Mouse (Mus musculus) forebrain, embryonic 10.5 days (tissue): ENCODE data around the gene Trim9. TPM values are rescaled to one million over a fixed set of nuclear protein-coding genes. Genes with fewer than 3 reads are reported as not detected.
A peak's percentile ranks its signal among the peaks of the same experiment; 100 is the strongest.

Experiments used
- DNase-seq: peaks from one replicate; pipeline ENCODE4 v3.0.0-alpha.2; 2017; ENCODE audit warnings: low spot score; ENCODE audit errors: extremely low spot score
- H3K27ac ChIP-seq: fragments of 300-500 bp; sonication (generic); 2 replicates; pipeline ENCODE4 v1.5.1; 2016; ENCODE audit warnings: mild to moderate bottlenecking
- H3K27me3 ChIP-seq: fragments of 300-500 bp; sonication (generic); 2 replicates; pipeline ENCODE4 v1.6.1; 2016; ENCODE audit warnings: mild to moderate bottlenecking; ENCODE audit not compliant: poor library complexity, severe bottlenecking
- H3K36me3 ChIP-seq: fragments of 300-500 bp; sonication (generic); replicated peaks from 2 replicates; pipeline ENCODE4 v1.6.1; 2016; ENCODE audit warnings: mild to moderate bottlenecking, moderate library complexity
- H3K4me1 ChIP-seq: fragments of 300-500 bp; sonication (generic); 2 replicates; pipeline ENCODE4 v1.6.1; 2016
- H3K4me3 ChIP-seq: fragments of 300-500 bp; sonication (generic); 2 replicates; pipeline ENCODE4 v1.5.1; 2016; ENCODE audit warnings: mild to moderate bottlenecking, moderate library complexity
- H3K9me3 ChIP-seq: fragments of 300-500 bp; sonication (generic); 2 replicates; pipeline ENCODE4 v1.6.1; 2016; ENCODE audit warnings: mild to moderate bottlenecking, moderate library complexity
- WGBS: fragments of 180-500 bp; shearing (Covaris S2); methylation state at CpG from one replicate; pipeline ENCODE4 v1.1.7; 2016; 5-methylcytosine and 5-hydroxymethylcytosine counted together
- polyA plus RNA-seq: library from polyadenylated mRNA; unstranded; fragments of >200 nt; fragmentation: Nextera tagmentation; extraction: Ambion mirVana; gene quantifications from 2 replicates; pipeline ENCODE4 v1.2.1, GENCODE M21; 2016

Trim9 gene
- polyA plus RNA-seq, 1 experiment from 2014 or later, result 10.1 TPM

- Histone ChIP-seq H3K27ac (peak overlapping the region; percentile 79), H3K9me3 (no peaks in the 10 kb centered on the region), H3K4me1 (peaks cover 30% of the 10 kb centered on the region), H3K36me3 (no peaks in the 10 kb centered on the region), H3K27me3 (peaks cover 28% of the 10 kb centered on the region), H3K4me3 (peak overlapping the region; percentile 48)
- WGBS, result 17% methylated on average over 13 of the region's 13 CpGs
- DNase-seq, result peak; percentile 76
These were observed 112.4 kb downstream of the Trim9 start for GRCm38 (mm10) chr12:70234938-70235484.

DNA sequence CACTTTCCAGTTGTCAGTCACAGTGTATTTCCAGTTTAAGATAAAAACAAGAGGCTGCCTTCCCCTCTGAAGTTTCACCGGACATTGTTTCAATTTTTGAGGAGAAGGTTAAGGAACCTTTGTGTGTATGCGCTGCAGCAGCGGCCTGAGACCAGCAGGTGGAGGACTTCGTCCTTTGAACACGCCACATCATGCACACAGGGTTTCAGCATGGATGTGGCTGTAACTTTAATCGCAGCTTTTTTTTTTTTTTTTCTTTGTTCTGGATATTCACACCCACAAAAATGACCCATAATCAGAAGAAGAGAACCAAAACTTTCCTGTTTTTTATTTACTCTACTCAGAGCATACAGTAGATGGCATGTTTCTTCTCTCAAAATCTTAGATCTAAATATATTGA lies 113.0 kb downstream of the Trim9 start:
- WGBS, result 28% methylated on average over 6 of the region's 6 CpGs
- no peak overlapping the region for H3K27ac ChIP-seq

DNA sequence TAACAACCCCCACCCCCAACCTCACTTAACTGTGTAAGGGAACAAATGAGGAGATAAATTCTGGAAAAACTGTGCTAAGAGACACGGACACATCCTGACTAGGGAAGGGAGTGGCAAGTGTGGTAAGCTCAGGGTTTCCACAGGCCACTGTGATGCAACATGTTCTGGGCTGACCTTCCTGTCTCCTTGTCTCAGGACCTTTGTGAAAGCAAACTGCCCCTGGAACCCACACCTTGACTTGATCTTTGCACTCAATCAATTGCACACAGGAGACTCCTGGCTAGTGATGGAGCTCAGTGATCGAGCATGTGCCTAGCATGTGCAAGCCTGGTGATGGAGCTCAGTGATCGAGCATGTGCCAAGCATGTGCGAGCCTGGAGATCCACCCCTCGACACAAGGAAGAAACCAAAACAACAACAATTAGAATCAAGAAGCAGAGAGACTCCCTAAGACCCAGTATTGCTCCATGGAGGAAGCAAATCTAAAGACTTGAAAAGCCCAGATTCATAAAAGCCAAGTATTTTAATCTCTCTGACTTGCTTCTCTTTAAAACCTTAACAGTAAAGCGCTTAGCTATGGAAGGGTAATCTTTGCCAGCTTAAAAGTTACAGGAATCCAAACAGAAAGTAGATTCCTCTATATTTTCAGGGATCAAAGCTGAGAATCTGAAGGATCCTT lies 113.6 kb downstream of the Trim9 start:
- H3K27ac ChIP-seq, result no peak overlapping the region
- WGBS, result 85% methylated on average over 6 of the region's 6 CpGs

More for the DNA sequence above, 113.0 kb downstream of the Trim9 start:
- no peak overlapping the region for H3K4me3 ChIP-seq
- peaks cover 34% of the 10 kb centered on the region for H3K27me3 ChIP-seq
- no peaks in the 10 kb centered on the region for H3K36me3 ChIP-seq
- peaks cover 30% of the 10 kb centered on the region for H3K4me1 ChIP-seq
- DNase-seq, result peak; percentile 53
- H3K9me3 ChIP-seq, result no peaks in the 10 kb centered on the region

DNA sequence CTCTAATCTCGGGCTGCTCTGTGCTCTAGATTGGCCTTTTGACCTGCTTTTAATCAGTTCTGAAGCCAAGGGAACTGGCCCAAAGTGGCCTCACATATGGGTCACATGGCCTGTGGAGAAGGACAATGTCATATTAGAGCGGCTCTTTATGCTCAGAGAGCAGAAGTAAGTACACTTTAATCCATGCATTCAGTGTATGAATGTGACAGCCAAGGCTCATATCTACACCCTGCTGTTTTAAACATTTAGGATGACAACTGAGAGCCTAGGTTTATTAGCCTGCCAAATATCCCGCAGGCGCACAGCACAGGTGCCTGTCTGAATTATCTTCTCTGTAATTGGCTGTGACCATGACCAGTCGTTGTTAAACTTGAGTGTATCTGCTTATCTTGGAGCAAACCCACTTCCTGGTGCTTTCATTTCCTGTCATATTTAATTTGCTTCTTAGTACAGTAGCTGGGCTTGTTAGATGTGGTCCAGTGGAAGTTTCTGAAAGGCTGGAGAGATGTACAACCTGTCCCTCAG lies 115.3 kb downstream of the Trim9 start:
- WGBS, result 40% methylated on average over 5 of the region's 5 CpGs

More for the DNA sequence above, 113.6 kb downstream of the Trim9 start:
- no peak for DNase-seq
- Histone ChIP-seq H3K4me1 (peaks cover 30% of the 10 kb centered on the region), H3K27me3 (peaks cover 41% of the 10 kb centered on the region), H3K4me3 (no peak overlapping the region), H3K9me3 (no peaks in the 10 kb centered on the region), H3K36me3 (no peaks in the 10 kb centered on the region)

DNA sequence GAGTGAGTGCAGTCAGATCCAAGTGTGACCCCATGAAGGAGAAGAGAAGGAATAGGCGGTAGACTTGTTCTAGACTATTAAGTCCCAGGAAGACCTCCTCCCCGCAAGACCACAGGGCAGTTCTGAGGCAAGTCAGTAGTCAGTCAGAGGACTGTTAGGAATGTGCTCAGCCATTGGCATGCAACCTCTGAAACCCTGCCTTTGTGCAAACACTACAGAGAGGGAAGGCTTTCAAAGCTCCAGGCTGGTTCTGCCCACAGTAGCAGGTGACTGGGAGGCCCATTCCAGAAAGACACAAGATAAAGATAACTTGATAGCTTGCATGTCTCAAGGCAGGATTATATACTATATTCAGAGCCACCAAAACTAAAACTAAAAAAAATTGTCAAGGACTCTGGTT lies 116.1 kb downstream of the Trim9 start, which contains the start of gene Pygl:
Pygl (minus strand) TSS at position 195 of the 400 bp plus-strand sequence.
- Histone ChIP-seq H3K36me3 (no peaks in the 10 kb centered on the region), H3K4me1 (peaks cover 46% of the 10 kb centered on the region), H3K4me3 (no peak within 1 kb of the TSS), H3K9me3 (no peaks in the 10 kb centered on the region), H3K27ac (peak within 1 kb of the TSS; percentile 48; the same call in 1 of the 2 replicates), H3K27me3 (peaks cover 65% of the 10 kb centered on the region)
- WGBS, result 89% methylated on average over 2 of the region's 2 CpGs
- DNase-seq, result no peak

More for the DNA sequence above, 115.3 kb downstream of the Trim9 start:
- H3K36me3 ChIP-seq, result no peaks in the 10 kb centered on the region
- DNase-seq, result no peak
- peaks cover 58% of the 10 kb centered on the region for H3K27me3 ChIP-seq
- peaks cover 38% of the 10 kb centered on the region for H3K4me1 ChIP-seq
- H3K9me3 ChIP-seq, result no peaks in the 10 kb centered on the region
- H3K27ac ChIP-seq, result no peak overlapping the region
- no peak overlapping the region for H3K4me3 ChIP-seq

DNA sequence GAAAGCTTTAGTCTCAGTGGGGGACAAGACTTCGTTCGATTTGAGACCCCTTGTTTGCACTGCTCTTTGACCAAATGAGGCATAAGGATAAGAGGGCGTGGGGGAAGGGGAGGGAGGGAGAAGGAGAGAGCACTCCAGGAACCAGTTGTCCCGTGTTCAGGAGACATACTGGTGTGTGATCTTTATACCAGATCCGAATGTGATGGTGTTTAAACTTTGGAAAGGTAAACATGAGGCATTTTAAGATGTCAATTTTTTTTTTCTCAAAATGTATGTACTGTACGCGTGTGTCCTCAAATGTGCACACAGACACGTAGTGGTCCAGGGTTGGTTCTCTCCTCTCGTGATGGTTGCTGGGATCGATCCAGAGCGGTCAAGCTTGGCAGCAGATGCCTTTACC lies 119.3 kb downstream of the Trim9 start:
- H3K27ac ChIP-seq, result 0 out of 2 replicates have a peak overlapping the region, but pooled peaks have one; percentile 74
- no peaks in the 10 kb centered on the region for H3K36me3 ChIP-seq
- H3K4me3 ChIP-seq, result peak overlapping the region; percentile 59; the same call in 1 of the 2 replicates
- WGBS, result 61% methylated on average over 11 of the region's 11 CpGs
- peaks cover 74% of the 10 kb centered on the region for H3K27me3 ChIP-seq
- H3K9me3 ChIP-seq, result no peaks in the 10 kb centered on the region
- H3K4me1 ChIP-seq, result peaks cover 42% of the 10 kb centered on the region
- no peak for DNase-seq

GRCm38 (mm10) chr12:70227121-70227932 lies 120.1 kb downstream of the Trim9 start:
- Histone ChIP-seq H3K27me3 (peaks cover 67% of the 10 kb centered on the region), H3K4me3 (peak overlapping the region; percentile 59), H3K4me1 (peaks cover 41% of the 10 kb centered on the region), H3K9me3 (no peaks in the 10 kb centered on the region), H3K36me3 (no peaks in the 10 kb centered on the region), H3K27ac (peak overlapping the region; percentile 74)
- WGBS, result 1% methylated on average over 52 of the region's 52 CpGs
- peak; percentile 53 for DNase-seq

DNA sequence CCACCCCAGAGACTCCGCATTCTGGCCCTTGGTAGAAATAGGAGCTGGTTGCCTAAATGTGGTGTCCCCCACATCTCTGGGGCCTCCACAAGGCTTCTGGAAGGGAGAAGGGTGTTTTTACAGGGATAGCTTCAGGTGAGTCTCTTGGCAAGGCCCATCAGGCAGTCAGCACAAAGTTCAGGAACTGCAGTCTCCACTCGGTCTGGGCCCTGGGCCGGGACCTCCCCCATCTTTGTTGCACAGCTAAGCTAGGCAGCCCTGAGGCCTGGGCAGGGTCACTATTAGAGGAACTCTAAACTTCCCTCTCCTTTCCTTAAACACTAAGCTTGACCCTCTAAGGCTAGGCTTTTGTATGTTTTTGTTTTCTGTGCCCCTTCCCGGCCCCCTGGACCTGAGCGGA lies 120.8 kb downstream of the Trim9 start:
- 29% methylated on average over 5 of the region's 5 CpGs for WGBS
- H3K9me3 ChIP-seq, result no peaks in the 10 kb centered on the region
- H3K36me3 ChIP-seq, result no peaks in the 10 kb centered on the region
- H3K27me3 ChIP-seq, result peaks cover 65% of the 10 kb centered on the region
- H3K27ac ChIP-seq, result peak overlapping the region; percentile 74
- DNase-seq, result no peak
- H3K4me1 ChIP-seq, result peaks cover 34% of the 10 kb centered on the region
- peak overlapping the region; percentile 59 for H3K4me3 ChIP-seq

DNA sequence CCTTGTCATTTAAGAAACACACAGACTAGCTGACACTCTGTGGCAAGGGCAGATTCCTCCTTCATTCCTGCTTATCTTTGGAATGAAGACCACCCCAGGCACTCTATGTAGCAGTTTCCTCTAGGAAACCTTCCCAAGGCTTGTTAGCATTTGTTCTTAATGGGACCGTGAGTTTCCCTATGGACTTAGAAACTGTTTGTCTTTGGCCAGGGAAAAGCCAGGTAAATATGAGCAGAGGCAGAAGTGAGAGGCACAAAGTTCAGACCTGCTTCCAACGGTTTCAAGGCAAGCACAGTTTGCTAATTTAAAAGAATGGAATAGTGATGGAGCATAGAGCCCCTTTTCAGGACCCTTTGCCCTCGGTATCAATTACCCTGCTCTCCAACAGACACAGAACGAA lies 124.1 kb downstream of the Trim9 start:
- Histone ChIP-seq H3K27me3 (peaks cover 37% of the 10 kb centered on the region), H3K4me3 (no peak overlapping the region), H3K27ac (no peak overlapping the region), H3K36me3 (no peaks in the 10 kb centered on the region), H3K9me3 (no peaks in the 10 kb centered on the region), H3K4me1 (peaks cover 26% of the 10 kb centered on the region)
- WGBS, result 74% methylated on average over 4 of the region's 4 CpGs
- DNase-seq, result no peak

DNA sequence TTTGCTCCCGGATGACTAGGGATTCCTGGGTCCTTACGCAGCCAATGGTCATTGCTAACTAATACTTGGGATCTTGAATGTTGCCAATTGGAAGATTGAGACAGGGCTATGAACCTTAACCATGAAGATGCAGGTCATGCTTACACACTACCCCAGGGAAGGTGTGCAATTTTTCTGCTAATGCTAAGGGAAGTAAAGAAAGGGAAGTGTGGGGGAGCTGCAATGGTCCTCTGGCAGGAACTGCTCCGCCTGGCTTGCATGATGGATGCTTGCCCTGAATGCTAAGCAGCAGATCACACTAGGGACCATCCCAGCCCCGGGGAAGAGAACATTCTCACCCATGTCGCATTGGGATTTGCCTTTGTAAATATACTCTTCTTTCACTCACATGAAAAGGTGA lies 126.0 kb downstream of the Trim9 start:
- no peaks in the 10 kb centered on the region for H3K9me3 ChIP-seq
- no peak overlapping the region for H3K27ac ChIP-seq
- H3K36me3 ChIP-seq, result no peaks in the 10 kb centered on the region
- no peak overlapping the region for H3K4me3 ChIP-seq
- H3K27me3 ChIP-seq, result peaks cover 18% of the 10 kb centered on the region
- 88% methylated on average over 5 of the region's 5 CpGs for WGBS
- DNase-seq, result no peak
- peaks cover 11% of the 10 kb centered on the region for H3K4me1 ChIP-seq

GRCm38 (mm10) chr12:70218795-70219540 lies 128.4 kb downstream of the Trim9 start:
- DNase-seq, result no peak
- WGBS, result 93% methylated on average over 8 of the region's 8 CpGs

GRCm38 (mm10) chr12:70216229-70216800 lies 131.1 kb downstream of the Trim9 start:
- no peak overlapping the region; the same call in 1 of the 2 replicates for H3K27ac ChIP-seq
- no peaks in the 10 kb centered on the region for H3K27me3 ChIP-seq
- H3K4me3 ChIP-seq, result no peak overlapping the region
- H3K36me3 ChIP-seq, result no peaks in the 10 kb centered on the region
- peaks cover 10% of the 10 kb centered on the region for H3K4me1 ChIP-seq
- no peaks in the 10 kb centered on the region for H3K9me3 ChIP-seq
- WGBS, result 64% methylated on average over 16 of the region's 16 CpGs
- DNase-seq, result no peak

More at GRCm38 (mm10) chr12:70218795-70219540, 128.4 kb downstream of the Trim9 start:
- Histone ChIP-seq H3K9me3 (no peaks in the 10 kb centered on the region), H3K27ac (no peak overlapping the region), H3K4me3 (no peak overlapping the region), H3K27me3 (no peaks in the 10 kb centered on the region; the same call in 1 of the 2 replicates), H3K36me3 (no peaks in the 10 kb centered on the region), H3K4me1 (peaks cover 17% of the 10 kb centered on the region)
